Mouse (Mus musculus): Measurements from ENCODE around the gene Krtap22-2. TPM values are rescaled to one million over a fixed set of nuclear protein-coding genes. Genes with fewer than 3 reads are reported as not detected.
"Not testable (repeated sequence)": the region's sequence is repeated elsewhere in the genome, so short reads cannot be mapped to it uniquely, and the experiment has no call there.

Gene Krtap22-2
- polyA plus RNA-seq (2012; rRNA removed) = not detected in 2 replicates

DNA sequence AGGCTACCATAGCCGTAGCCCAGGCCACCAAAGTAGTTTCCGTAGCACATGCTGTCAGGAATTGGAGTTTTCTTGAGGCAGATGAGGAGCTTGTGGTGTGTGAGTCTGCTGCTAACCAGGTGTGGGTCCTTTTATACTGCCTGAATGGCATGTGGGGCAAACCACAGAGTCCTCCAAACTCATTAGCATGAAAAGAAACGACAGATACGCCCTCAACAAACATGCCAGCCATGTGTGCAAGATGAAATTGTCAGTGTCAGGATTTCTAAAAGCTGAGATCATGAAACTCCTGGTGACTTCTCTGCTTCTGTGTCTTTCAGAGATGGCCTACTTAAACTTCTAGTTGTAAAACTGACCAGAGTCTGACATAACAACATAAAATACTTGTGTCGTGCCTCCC lies at the start of gene Krtap22-2:
TSS of gene Krtap22-2 (minus strand) at position 101 of the 400 bp plus-strand sequence.
- DNase-seq (ENCODE audit: low spot score) = no peak

GRCm38 (mm10) chr16:89047783-89048182 lies 37.2 kb upstream of the Krtap22-2 start, which contains the start of gene Krtap6-5:
TSS of gene Krtap6-5 (minus strand) at chr16:89047883.
- no peak for DNase-seq (ENCODE audit: low spot score)

DNA sequence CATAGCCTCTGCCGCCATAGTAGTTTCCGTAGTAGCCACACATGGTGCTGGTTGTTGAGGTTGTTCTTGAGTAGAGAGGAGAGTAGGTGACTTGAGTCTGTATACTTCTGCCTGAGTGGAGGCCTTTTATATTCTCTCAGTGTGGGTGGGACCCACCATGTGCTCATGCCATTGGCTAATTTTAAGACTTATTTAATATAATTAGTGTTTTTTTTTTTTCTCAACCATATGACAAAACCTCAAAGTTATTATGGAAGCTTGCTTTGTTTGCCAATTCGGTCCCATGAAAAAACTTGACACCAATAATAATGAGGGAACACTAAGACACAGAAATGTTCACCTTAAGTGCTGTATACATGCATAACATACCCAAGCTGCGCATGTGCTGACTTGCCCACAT lies 30.8 kb upstream of the Krtap22-2 start, which contains the start of gene Gm10228:
TSS of gene Gm10228 (minus strand) at position 101 of the 400 bp plus-strand sequence.
- DNase-seq (ENCODE audit: low spot score) = not testable (repeated sequence)

DNA sequence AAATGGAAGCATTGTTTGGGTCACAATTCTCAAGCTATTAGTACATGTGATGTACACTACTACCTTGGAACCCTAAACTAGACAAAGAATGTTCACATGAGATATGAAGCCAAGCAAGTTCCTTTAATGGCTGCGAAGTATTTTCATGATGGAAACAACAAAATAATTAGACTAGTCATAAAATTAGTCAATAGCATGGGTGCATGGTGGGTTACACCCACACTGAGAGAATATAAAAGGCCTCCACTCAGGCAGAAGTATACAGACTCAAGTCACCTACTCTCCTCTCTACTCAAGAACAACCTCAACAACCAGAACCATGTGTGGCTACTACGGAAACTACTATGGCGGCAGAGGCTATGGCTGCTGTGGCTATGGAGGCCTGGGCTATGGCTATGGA lies 20.8 kb upstream of the Krtap22-2 start, which contains the start of gene Krtap6-1:
TSS of gene Krtap6-1 (plus strand) at position 301 of the 400 bp plus-strand sequence.
- DNase-seq (ENCODE audit: low spot score) = not testable (repeated sequence)

- DNase-seq (ENCODE audit: low spot score) = not testable (repeated sequence)
These were observed 4.4 kb upstream of the Krtap22-2 start, which contains the start of gene Gm10229 for GRCm38 (mm10) chr16:89014984-89015383. TSS of gene Gm10229 (plus strand) at chr16:89015284.

- DNase-seq (ENCODE audit: low spot score) = no peak
These were observed 3.4 kb upstream of the Krtap22-2 start for GRCm38 (mm10) chr16:89013973-89014372.

DNA sequence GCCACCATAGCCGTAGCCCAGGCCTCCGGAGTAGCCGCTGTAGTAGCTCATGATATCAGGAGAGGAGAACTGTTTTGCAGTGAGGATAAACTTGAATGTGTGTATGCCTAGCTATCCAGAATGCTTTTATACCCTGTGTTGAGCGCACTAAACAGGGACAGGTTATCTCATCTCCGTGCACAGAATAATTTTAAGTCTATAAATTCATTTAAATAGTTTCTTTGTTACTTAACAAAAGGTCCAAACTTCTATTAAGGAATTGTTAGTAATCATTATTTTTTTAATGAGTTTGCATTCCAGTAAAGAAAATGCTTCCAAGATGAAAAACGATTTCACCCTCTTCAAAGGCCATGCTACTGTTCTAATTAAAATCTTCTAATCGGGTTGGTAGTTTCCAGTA lies 47.8 kb downstream of the Krtap22-2 start, which contains the start of gene Krtap16-3:
TSS of gene Krtap16-3 (minus strand) at position 101 of the 400 bp plus-strand sequence.
- DNase-seq (ENCODE audit: low spot score) = no peak

Other genes starting within 250 kb of the Krtap22-2 start
- gene 2310057N15Rik, start 236.6 kb downstream of the Krtap22-2 start, polyA plus RNA-seq (2012; rRNA removed) = not detected in 2 replicates
- gene Gm5965, start 232.9 kb downstream of the Krtap22-2 start, polyA plus RNA-seq (2012; rRNA removed) = not detected in 2 replicates
- gene Gm20741, start 198.5 kb downstream of the Krtap22-2 start, polyA plus RNA-seq (2012; rRNA removed) = not detected in 2 replicates
- not detected in 2 replicates for gene Krtap15, start 190.5 kb downstream of the Krtap22-2 start, polyA plus RNA-seq (2012; rRNA removed)
- gene Krtap14, start 184.6 kb downstream of the Krtap22-2 start, polyA plus RNA-seq (2012; rRNA removed) = not detected in 2 replicates
- not detected in 2 replicates for gene Krtap19-1, start 141.3 kb downstream of the Krtap22-2 start, polyA plus RNA-seq (2012; rRNA removed)
- gene Krtap19-2, start 136.5 kb downstream of the Krtap22-2 start, polyA plus RNA-seq (2012; rRNA removed) = not detected in 2 replicates
- gene Krtap19-3, start 132.7 kb downstream of the Krtap22-2 start, polyA plus RNA-seq (2012; rRNA removed) = not detected in 2 replicates
- gene Krtap19-4, start 125.7 kb downstream of the Krtap22-2 start, polyA plus RNA-seq (2012; rRNA removed) = not detected in 2 replicates
- not detected in 2 replicates for gene Krtap19-5, start 114.3 kb downstream of the Krtap22-2 start, polyA plus RNA-seq (2012; rRNA removed)
- gene Krtap19-9b, start 78.5 kb downstream of the Krtap22-2 start, polyA plus RNA-seq (2012; rRNA removed) = not detected in 2 replicates
- not detected in 2 replicates for gene Krtap16-3, start 47.9 kb downstream of the Krtap22-2 start, polyA plus RNA-seq (2012; rRNA removed)
- gene Gm10229, start 4.5 kb upstream of the Krtap22-2 start, polyA plus RNA-seq (2012; rRNA removed) = not detected in 2 replicates
- not detected in 2 replicates for gene Krtap6-1, start 20.9 kb upstream of the Krtap22-2 start, polyA plus RNA-seq (2012; rRNA removed)
- not detected in 2 replicates for gene Gm10228, start 30.7 kb upstream of the Krtap22-2 start, polyA plus RNA-seq (2012; rRNA removed)
- gene Krtap6-5, start 37.1 kb upstream of the Krtap22-2 start, polyA plus RNA-seq (2012; rRNA removed) = not detected in 2 replicates
- not detected in 2 replicates for gene 1110025L11Rik, start 53.2 kb upstream of the Krtap22-2 start, polyA plus RNA-seq (2012; rRNA removed)
- gene Krtap6-3, start 73.3 kb upstream of the Krtap22-2 start, polyA plus RNA-seq (2012; rRNA removed) = not detected in 2 replicates
- not detected in 2 replicates for gene Gm6358, start 130.1 kb upstream of the Krtap22-2 start, polyA plus RNA-seq (2012; rRNA removed)
- gene Gm10061, start 140.3 kb upstream of the Krtap22-2 start, polyA plus RNA-seq (2012; rRNA removed) = not detected in 2 replicates
- gene Gm9789, start 147.2 kb upstream of the Krtap22-2 start, polyA plus RNA-seq (2012; rRNA removed) = not detected in 2 replicates
- gene Gm7735, start 158.7 kb upstream of the Krtap22-2 start, polyA plus RNA-seq (2012; rRNA removed) = not detected in 2 replicates
- not detected in 2 replicates for gene 1110057P08Rik, start 164.0 kb upstream of the Krtap22-2 start, polyA plus RNA-seq (2012; rRNA removed)
- gene Krtap20-2, start 195.1 kb upstream of the Krtap22-2 start, polyA plus RNA-seq (2012; rRNA removed) = not detected in 2 replicates

Measured in urinary bladder, adult 2 months (tissue).